Mouse (Mus musculus) left cerebral cortex, postnatal 14 days (tissue): ENCODE data around the gene Repin1. TPM values are rescaled to one million over a fixed set of nuclear protein-coding genes. Genes with fewer than 3 reads are reported as not detected.

Source experiments
- DNase-seq, 2 experiments: peaks; one replicate each; pipeline ENCODE4 v3.0.0; 2021 to 2022; ENCODE audit warnings: low spot score in 2 of 2, mixed read lengths in 1 of 2
- intact Hi-C: fragments of 180-260 bp; cut with DNase I; formaldehyde crosslinking; loops from one replicate; pipeline ENCODE4 v1.15.1; 2025
- long read RNA-seq, 2 experiments: library from polyadenylated mRNA; stranded (forward); transcript quantifications; one replicate each; pipeline ENCODE4 v2.0.0; 2021
- total RNA-seq, 2 experiments: library from RNA; stranded (reverse); gene quantifications; 2 replicates each; pipeline ENCODE4 v1.2.3; 2021

Gene Repin1
- 10 to 100 TPM; 34.0 to 36.7 TPM for total RNA-seq
- long read RNA-seq, experiment 1, transcript Repin1-201 (3 exons, 3,145 nt): major isoform, 5 of 18 reads
- long read RNA-seq, experiment 1, partial matches to known transcripts: 5 of 18 reads
- long read RNA-seq, experiment 1, other reads (novel, unspliced or antisense): 2 of 18 reads
- long read RNA-seq, experiment 2, partial matches to known transcripts: 7 of 18 reads
- long read RNA-seq, experiment 2, other reads (novel, unspliced or antisense): 5 of 18 reads

- peak; percentile 90 to 92 for DNase-seq
- intact Hi-C loops: loop anchor here (5.0 kb wide), 1 partner anchor 34 kb away; the partner anchor contains the start of gene AI854703
Observed at GRCm38 (mm10) chr6:48593158-48594042, at the start of gene Repin1, which contains the start of gene Gm44965. TSS of gene Repin1 (plus strand) at chr6:48593883. TSS of gene Gm44965 (plus strand) at chr6:48593941.

GRCm38 (mm10) chr6:48545251-48545650 lies 48.4 kb upstream of the Repin1 start:
- intact Hi-C loops: loop anchor here (10.0 kb wide), 1 partner anchor 100 kb away; the partner anchor contains the start of gene Gimap8

GRCm38 (mm10) chr6:48546271-48546670 lies 47.4 kb upstream of the Repin1 start:
- peak in 1 of 2 experiments; percentile 43 for DNase-seq
- intact Hi-C loops: loop anchor here (10.0 kb wide), 1 partner anchor 99 kb away; the partner anchor contains the start of gene Gimap8

More at GRCm38 (mm10) chr6:48545251-48545650, 48.4 kb upstream of the Repin1 start:
- no peak for DNase-seq

- intact Hi-C loops: loop anchor here (10.0 kb wide), 1 partner anchor 98 kb away; the partner anchor contains the start of gene Gimap8
- no peak for DNase-seq
Observed at GRCm38 (mm10) chr6:48546858-48547257, 46.8 kb upstream of the Repin1 start.

GRCm38 (mm10) chr6:48548314-48548713 lies 45.4 kb upstream of the Repin1 start:
- intact Hi-C loops: loop anchor here (10.0 kb wide), 1 partner anchor 96 kb away; the partner anchor contains the start of gene Gimap8
- no peak for DNase-seq

GRCm38 (mm10) chr6:48552918-48553317 lies 40.8 kb upstream of the Repin1 start:
- DNase-seq: no peak
- intact Hi-C loops: no loop called here

- DNase-seq: no peak
- intact Hi-C loops: no loop called here
Observed at GRCm38 (mm10) chr6:48553819-48554218, 39.9 kb upstream of the Repin1 start.

- peak; percentile 97 to 99 for DNase-seq
- intact Hi-C loops: no loop called here
Observed at GRCm38 (mm10) chr6:48554280-48555103, 39.2 kb upstream of the Repin1 start, which contains the start of gene Lrrc61. TSS of gene Lrrc61 (plus strand) at chr6:48554796.

GRCm38 (mm10) chr6:48555104-48555890 lies 38.4 kb upstream of the Repin1 start:
- intact Hi-C loops: no loop called here
- peak; percentile 72 to 81 for DNase-seq

GRCm38 (mm10) chr6:48555956-48556355 lies 37.7 kb upstream of the Repin1 start:
- intact Hi-C loops: no loop called here

GRCm38 (mm10) chr6:48565693-48566310 lies 27.9 kb upstream of the Repin1 start:
- intact Hi-C loops: no loop called here
- no peak for DNase-seq

More at GRCm38 (mm10) chr6:48555956-48556355, 37.7 kb upstream of the Repin1 start:
- no peak for DNase-seq

GRCm38 (mm10) chr6:48566312-48566711 lies 27.4 kb upstream of the Repin1 start:
- DNase-seq: no peak
- intact Hi-C loops: no loop called here

GRCm38 (mm10) chr6:48568036-48568984 lies 25.4 kb upstream of the Repin1 start:
- DNase-seq: no peak
- intact Hi-C loops: no loop called here

GRCm38 (mm10) chr6:48569065-48569807 lies 24.4 kb upstream of the Repin1 start:
- intact Hi-C loops: no loop called here
- no peak for DNase-seq

GRCm38 (mm10) chr6:48572014-48572413 lies 21.7 kb upstream of the Repin1 start:
- DNase-seq: no peak
- intact Hi-C loops: no loop called here

- DNase-seq: no peak
- intact Hi-C loops: no loop called here
Observed at GRCm38 (mm10) chr6:48572572-48573061, 21.1 kb upstream of the Repin1 start, which contains the start of gene Rarres2. TSS of gene Rarres2 (minus strand) at chr6:48572789.
